Mouse (Mus musculus): ENCODE measurements around the gene Fgl2.
"Not testable (repeated sequence)": the region's sequence is repeated elsewhere in the genome, so short reads cannot be mapped to it uniquely, and the experiment has no call there.

Fgl2 gene

GRCm38 (mm10) chr5:21372493-21373179, at the start of gene Fgl2:
Gene Fgl2, plus strand, starts transcription at chr5:21372642.
- peak; percentile 26 to 62 for DNase-seq

- peak; percentile 66 to 89 for DNase-seq
Observed at GRCm38 (mm10) chr5:21326494-21326893, 45.9 kb upstream of the Fgl2 start.

GRCm38 (mm10) chr5:21328560-21328959, 43.9 kb upstream of the Fgl2 start:
- DNase-seq: no peak

- no peak for DNase-seq
Observed at GRCm38 (mm10) chr5:21329672-21330665, 42.5 kb upstream of the Fgl2 start.

GRCm38 (mm10) chr5:21331656-21332055, 40.8 kb upstream of the Fgl2 start:
- DNase-seq: no peak

GRCm38 (mm10) chr5:21332119-21332518, 40.3 kb upstream of the Fgl2 start:
- DNase-seq: no peak

GRCm38 (mm10) chr5:21342265-21342664, 30.2 kb upstream of the Fgl2 start:
- DNase-seq: not testable (repeated sequence)

GRCm38 (mm10) chr5:21348366-21348765, 24.1 kb upstream of the Fgl2 start:
- no peak for DNase-seq

- no peak for DNase-seq
Observed at GRCm38 (mm10) chr5:21351678-21352077, 20.8 kb upstream of the Fgl2 start.

- no peak for DNase-seq
Observed at GRCm38 (mm10) chr5:21358648-21359047, 13.8 kb upstream of the Fgl2 start.

GRCm38 (mm10) chr5:21363343-21363742, 9.1 kb upstream of the Fgl2 start:
- DNase-seq: no peak

- no peak for DNase-seq
Observed at GRCm38 (mm10) chr5:21366338-21367053, 5.9 kb upstream of the Fgl2 start.

GRCm38 (mm10) chr5:21367514-21367913, 4.9 kb upstream of the Fgl2 start:
- no peak for DNase-seq

GRCm38 (mm10) chr5:21370218-21370947, 2.1 kb upstream of the Fgl2 start:
- no peak for DNase-seq

- DNase-seq: no peak
Observed at GRCm38 (mm10) chr5:21371920-21372319, 522 bp upstream of the Fgl2 start.

- DNase-seq: no peak
Observed at GRCm38 (mm10) chr5:21373180-21373518, 707 bp downstream of the Fgl2 start.

- DNase-seq: no peak
Observed at GRCm38 (mm10) chr5:21376935-21377334, 4.5 kb downstream of the Fgl2 start.

- no peak for DNase-seq
Observed at GRCm38 (mm10) chr5:21378397-21378796, 6.0 kb downstream of the Fgl2 start.

- DNase-seq: peak in 1 of 2 experiments; percentile 29
Observed at GRCm38 (mm10) chr5:21381986-21382385, 9.5 kb downstream of the Fgl2 start.

GRCm38 (mm10) chr5:21382678-21383077, 10.2 kb downstream of the Fgl2 start:
- no peak for DNase-seq

GRCm38 (mm10) chr5:21383392-21384251, 11.2 kb downstream of the Fgl2 start:
- DNase-seq: peak; percentile 10 to 12

Measured in kidney, postnatal 36 days (tissue).